Mouse (Mus musculus): ENCODE results near the gene Tmbim4. TPM values are rescaled to one million over a fixed set of nuclear protein-coding genes. Genes with fewer than 3 reads are reported as not detected.

The Tmbim4 gene
- polyA plus RNA-seq, 1 experiment from 2014 or later: 78.8 TPM

- ATAC-seq (ENCODE audit: low FRiP score): no peak
- H3K36me3 ChIP-seq: no peaks in the 10 kb centered on the region
- H3K4me1 ChIP-seq: no peaks in the 10 kb centered on the region
- no peak overlapping the region for H3K9ac ChIP-seq
- 56% methylated on average over 8 of the region's 8 CpGs for WGBS
- no peak overlapping the region for H3K4me3 ChIP-seq
- no peaks in the 10 kb centered on the region; the same call in 1 of the 2 replicates for H3K9me3 ChIP-seq (replicated peaks)
- H3K27me3 ChIP-seq: 0 out of 2 replicates have a peak, but pooled peaks cover 3% of the 10 kb centered on the region
- H3K27ac ChIP-seq: no peak overlapping the region
- no peak overlapping the region for H3K4me2 ChIP-seq (replicated peaks)
Observed at GRCm38 (mm10) chr10:120252800-120253199, 51.4 kb downstream of the Tmbim4 start.

GRCm38 (mm10) chr10:120257231-120257630 is 55.8 kb downstream of the Tmbim4 start:
- 29% methylated on average over 11 of the region's 11 CpGs for WGBS
- ATAC-seq (ENCODE audit: low FRiP score): no peak
- no peak overlapping the region for H3K9ac ChIP-seq

DNA sequence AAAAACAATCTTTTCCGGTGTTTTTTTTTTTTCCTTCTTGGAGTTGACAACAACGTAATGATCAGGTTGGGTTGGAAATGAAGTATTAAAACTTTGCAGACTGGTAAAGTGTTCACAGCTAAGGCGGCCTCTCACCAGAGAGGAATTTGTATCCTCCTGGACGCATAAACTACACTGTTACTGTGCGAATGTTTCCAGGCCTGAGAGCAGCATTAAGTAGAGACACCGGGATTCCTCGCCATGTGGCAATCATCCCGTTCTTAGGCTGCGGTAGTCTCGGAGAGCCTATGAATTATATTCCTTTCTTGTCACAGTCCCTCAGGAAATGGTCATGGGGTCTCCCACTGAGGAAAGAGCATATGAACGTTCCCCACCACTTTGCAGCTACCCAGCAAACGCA is 66.4 kb downstream of the Tmbim4 start:
- Histone ChIP-seq H3K27ac (no peak overlapping the region), H3K9me3 (replicated peaks) (no peaks in the 10 kb centered on the region; the same call in 1 of the 2 replicates), H3K9ac (no peak overlapping the region), H3K4me1 (peaks cover 17% of the 10 kb centered on the region), H3K36me3 (no peaks in the 10 kb centered on the region), H3K27me3 (no peaks in the 10 kb centered on the region), H3K4me2 (replicated peaks) (no peak overlapping the region), H3K4me3 (no peak overlapping the region)
- ATAC-seq (ENCODE audit: low FRiP score): no peak
- 84% methylated on average over 12 of the region's 12 CpGs for WGBS

More at GRCm38 (mm10) chr10:120257231-120257630, 55.8 kb downstream of the Tmbim4 start:
- H3K27me3 ChIP-seq: 0 out of 2 replicates have a peak, but pooled peaks cover 3% of the 10 kb centered on the region
- no peak overlapping the region for H3K27ac ChIP-seq
- no peaks in the 10 kb centered on the region for H3K36me3 ChIP-seq
- H3K4me1 ChIP-seq: no peaks in the 10 kb centered on the region
- no peak overlapping the region for H3K4me2 ChIP-seq (replicated peaks)
- H3K9me3 ChIP-seq (replicated peaks): no peaks in the 10 kb centered on the region
- no peak overlapping the region for H3K4me3 ChIP-seq

- no peaks in the 10 kb centered on the region for H3K9me3 ChIP-seq (replicated peaks)
- H3K4me2 ChIP-seq (replicated peaks): no peak overlapping the region
- H3K4me3 ChIP-seq: no peak overlapping the region
- no peaks in the 10 kb centered on the region for H3K27me3 ChIP-seq
- WGBS: 97% methylated on average over 13 of the region's 13 CpGs
- ATAC-seq (ENCODE audit: low FRiP score): no peak
- H3K9ac ChIP-seq: no peak overlapping the region
- H3K4me1 ChIP-seq: peaks cover 20% of the 10 kb centered on the region
- H3K27ac ChIP-seq: no peak overlapping the region
- H3K36me3 ChIP-seq: no peaks in the 10 kb centered on the region
Observed at GRCm38 (mm10) chr10:120269946-120270345, 68.6 kb downstream of the Tmbim4 start.

DNA sequence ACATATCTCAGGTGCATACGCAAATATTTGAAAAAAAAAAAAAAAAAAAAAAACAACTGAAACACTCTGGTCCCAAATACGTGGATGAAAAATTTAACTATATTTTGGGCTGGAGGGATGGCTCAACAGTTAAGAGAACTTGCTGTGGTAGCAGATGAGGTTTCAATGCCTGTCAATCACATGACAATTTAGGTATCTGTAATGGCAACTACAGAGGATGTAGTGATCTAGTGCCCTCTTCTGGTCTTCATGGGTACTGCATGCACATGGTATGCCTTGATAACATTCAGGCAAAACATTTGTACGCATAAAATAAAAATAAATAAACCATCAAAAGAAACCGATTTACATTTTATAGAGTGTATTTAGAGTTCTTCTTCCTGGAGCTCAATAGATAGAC is 69.4 kb downstream of the Tmbim4 start:
- ATAC-seq (ENCODE audit: low FRiP score): no peak
- Histone ChIP-seq H3K36me3 (no peaks in the 10 kb centered on the region), H3K4me1 (peaks cover 20% of the 10 kb centered on the region), H3K4me2 (replicated peaks) (no peak overlapping the region), H3K27me3 (no peaks in the 10 kb centered on the region), H3K9me3 (replicated peaks) (no peaks in the 10 kb centered on the region), H3K4me3 (no peak overlapping the region), H3K9ac (no peak overlapping the region), H3K27ac (no peak overlapping the region)
- WGBS: 77% methylated on average over 4 of the region's 4 CpGs

GRCm38 (mm10) chr10:120271318-120271717 is 69.9 kb downstream of the Tmbim4 start:
- no peak for ATAC-seq (ENCODE audit: low FRiP score)
- H3K4me2 ChIP-seq (replicated peaks): peak overlapping the region; percentile 53
- WGBS: 76% methylated on average over 6 of the region's 6 CpGs
- no peaks in the 10 kb centered on the region for H3K27me3 ChIP-seq
- no peaks in the 10 kb centered on the region for H3K9me3 ChIP-seq (replicated peaks)
- H3K4me3 ChIP-seq: no peak overlapping the region
- H3K4me1 ChIP-seq: peaks cover 20% of the 10 kb centered on the region
- H3K27ac ChIP-seq: 0 out of 2 replicates have a peak overlapping the region, but pooled peaks have one; percentile 74
- H3K36me3 ChIP-seq: no peaks in the 10 kb centered on the region
- 0 out of 2 replicates have a peak overlapping the region, but pooled peaks have one; percentile 42 for H3K9ac ChIP-seq

DNA sequence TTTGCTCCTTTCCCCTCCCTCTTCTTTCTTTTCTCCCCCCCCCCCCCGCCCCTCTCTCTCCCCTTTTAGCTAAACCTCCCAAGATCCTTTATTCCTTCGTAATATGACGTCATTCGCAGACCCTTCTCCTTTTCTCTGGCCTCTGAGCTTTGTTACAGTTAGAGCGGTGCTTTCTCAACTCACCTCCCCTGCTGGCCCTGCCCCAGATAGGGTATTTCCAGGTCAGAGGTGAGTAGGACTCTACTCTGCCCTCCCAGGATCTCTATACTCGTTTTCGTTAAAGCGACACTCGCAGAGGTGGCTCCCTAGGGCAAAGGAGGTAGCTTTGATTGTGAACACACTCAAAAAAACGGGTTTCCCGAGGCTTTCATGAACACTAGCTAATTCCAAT is 70.5 kb downstream of the Tmbim4 start:
- Histone ChIP-seq H3K36me3 (no peaks in the 10 kb centered on the region), H3K4me3 (peak overlapping the region; percentile 23), H3K27ac (peak overlapping the region; percentile 74), H3K9me3 (replicated peaks) (no peaks in the 10 kb centered on the region), H3K4me2 (replicated peaks) (peak overlapping the region; percentile 53), H3K9ac (peak overlapping the region; percentile 42; the same call in 1 of the 2 replicates), H3K27me3 (no peaks in the 10 kb centered on the region), H3K4me1 (peaks cover 20% of the 10 kb centered on the region)
- 25% methylated on average over 10 of the region's 11 CpGs for WGBS
- peak; percentile 48; the same call in 1 of the 2 replicates for ATAC-seq (ENCODE audit: low FRiP score)

DNA sequence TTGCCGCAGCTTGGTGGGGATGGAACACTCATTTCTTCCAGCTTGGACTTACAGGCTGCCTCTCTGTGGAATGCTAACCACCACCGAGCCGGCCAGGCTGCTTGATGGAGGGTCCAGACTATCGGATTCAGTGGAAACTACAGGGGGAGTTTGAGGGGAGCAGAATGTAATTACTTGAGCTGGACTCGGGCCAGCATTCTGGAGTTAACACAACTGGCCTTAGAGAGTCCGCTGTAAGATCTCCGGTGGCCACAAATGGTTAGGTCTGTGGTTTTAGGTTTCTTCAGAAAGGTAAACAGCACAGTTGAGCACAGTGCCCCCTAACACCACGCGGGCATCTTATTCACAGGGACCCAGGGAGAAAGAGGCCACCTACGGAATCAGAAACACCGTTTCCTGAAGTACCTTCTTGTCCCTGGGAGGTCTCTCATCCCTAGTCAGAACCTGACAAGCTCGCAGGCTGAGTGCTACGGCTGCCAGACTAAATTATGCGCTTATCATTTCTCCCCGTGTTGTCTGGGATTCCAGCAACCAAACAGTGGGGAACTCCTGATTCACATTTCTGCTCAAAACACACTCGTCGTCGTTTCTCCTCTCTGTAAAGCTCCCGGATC is 71.0 kb downstream of the Tmbim4 start:
- H3K4me3 ChIP-seq: peak overlapping the region; percentile 23
- ATAC-seq (ENCODE audit: low FRiP score): peak; percentile 64; the same call in 1 of the 2 replicates

GRCm38 (mm10) chr10:120273335-120273734 is 71.9 kb downstream of the Tmbim4 start:
- H3K27ac ChIP-seq: 0 out of 2 replicates have a peak overlapping the region, but pooled peaks have one; percentile 74
- WGBS: 78% methylated on average over 7 of the region's 7 CpGs
- H3K27me3 ChIP-seq: no peaks in the 10 kb centered on the region
- H3K4me1 ChIP-seq: peaks cover 20% of the 10 kb centered on the region
- no peak overlapping the region for H3K4me2 ChIP-seq (replicated peaks)
- H3K36me3 ChIP-seq: no peaks in the 10 kb centered on the region
- no peak overlapping the region for H3K9ac ChIP-seq
- ATAC-seq (ENCODE audit: low FRiP score): no peak
- no peaks in the 10 kb centered on the region for H3K9me3 ChIP-seq (replicated peaks)
- H3K4me3 ChIP-seq: no peak overlapping the region

More for the DNA sequence above, 71.0 kb downstream of the Tmbim4 start:
- Histone ChIP-seq H3K9ac (peak overlapping the region; percentile 42; the same call in 1 of the 2 replicates), H3K4me1 (peaks cover 20% of the 10 kb centered on the region), H3K36me3 (no peaks in the 10 kb centered on the region), H3K27me3 (no peaks in the 10 kb centered on the region), H3K27ac (peak overlapping the region; percentile 74), H3K9me3 (replicated peaks) (no peaks in the 10 kb centered on the region), H3K4me2 (replicated peaks) (peak overlapping the region; percentile 53)
- WGBS: 16% methylated on average over 19 of the region's 19 CpGs

Other genes with a start within 250 kb of the Tmbim4 start
- 4.2 and 4.9 TPM in 2 replicates for gene Helb, start 88.6 kb upstream of the Tmbim4 start, polyA plus RNA-seq (2016; fragmentation: Nextera tagmentation; extraction: Ambion mirVana)
- 0.96 and 1.9 TPM in 2 replicates for gene Irak3, start 540 bp downstream of the Tmbim4 start, polyA plus RNA-seq (2016; fragmentation: Nextera tagmentation; extraction: Ambion mirVana)
- gene Llph, start 25.5 kb downstream of the Tmbim4 start, polyA plus RNA-seq (2016; fragmentation: Nextera tagmentation; extraction: Ambion mirVana): 46.9 and 48.0 TPM in 2 replicates